Mouse (Mus musculus): ENCODE data around the gene Cdc20.

Cdc20 gene

DNA sequence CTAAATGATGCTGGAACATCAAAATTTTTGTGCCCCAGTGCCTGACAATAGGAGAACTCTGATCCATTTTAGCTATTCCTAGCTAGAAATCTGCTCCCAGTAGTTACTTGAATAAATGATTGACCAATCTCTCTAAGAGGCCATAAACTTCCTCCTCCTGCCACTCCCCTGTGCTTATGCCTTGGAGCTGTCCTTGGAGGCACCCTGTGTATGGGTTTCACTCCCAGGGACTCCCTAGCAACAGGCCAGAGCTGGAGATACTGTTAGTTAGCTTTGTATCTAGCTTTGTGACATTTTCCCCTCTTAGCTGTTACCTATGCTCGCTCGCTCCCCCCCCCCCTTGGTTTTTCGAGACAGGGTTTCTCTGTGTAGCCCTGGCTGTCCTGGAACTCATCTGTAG, 15.8 kb downstream of the Cdc20 start:
- intact Hi-C loops (cut with DNase I), result no loop called here

DNA sequence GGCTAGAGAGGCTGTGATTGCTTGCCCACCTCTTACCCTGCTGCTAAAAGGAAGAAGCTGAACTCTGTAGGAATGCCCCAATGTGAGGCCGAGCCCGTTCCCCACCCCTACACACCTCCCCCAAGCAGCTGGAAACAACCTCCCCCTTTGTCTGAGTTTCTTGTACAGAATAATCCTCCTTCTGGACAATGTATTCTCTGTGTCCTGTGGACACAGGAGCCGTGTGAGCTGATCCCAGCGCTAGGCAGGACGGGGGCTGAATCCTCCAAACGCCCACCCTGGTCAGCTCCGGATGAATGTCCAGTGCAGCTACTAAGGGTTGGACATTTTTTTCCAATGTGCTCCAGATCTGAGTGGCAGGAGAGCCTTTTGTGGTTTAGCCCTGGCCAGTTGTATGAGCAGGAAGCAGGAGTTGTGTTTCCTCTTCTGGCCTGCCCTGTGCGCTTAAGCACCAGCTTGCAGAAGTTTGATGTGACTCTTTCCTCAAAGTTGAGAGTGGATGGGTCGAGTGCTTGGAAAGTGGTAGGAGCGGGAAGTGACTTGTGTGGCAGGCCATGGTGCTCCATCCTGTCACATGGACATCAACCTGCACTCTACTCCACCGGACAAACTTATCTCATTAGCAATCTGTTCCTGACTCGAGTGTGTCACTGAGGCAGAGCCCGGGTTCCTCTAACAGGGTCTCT, 19.9 kb downstream of the Cdc20 start:
- intact Hi-C loops (cut with DNase I), result no loop called here

GRCm38 (mm10) chr4:118416329-118416728, 20.8 kb downstream of the Cdc20 start:
- intact Hi-C loops (cut with DNase I), result no loop called here

DNA sequence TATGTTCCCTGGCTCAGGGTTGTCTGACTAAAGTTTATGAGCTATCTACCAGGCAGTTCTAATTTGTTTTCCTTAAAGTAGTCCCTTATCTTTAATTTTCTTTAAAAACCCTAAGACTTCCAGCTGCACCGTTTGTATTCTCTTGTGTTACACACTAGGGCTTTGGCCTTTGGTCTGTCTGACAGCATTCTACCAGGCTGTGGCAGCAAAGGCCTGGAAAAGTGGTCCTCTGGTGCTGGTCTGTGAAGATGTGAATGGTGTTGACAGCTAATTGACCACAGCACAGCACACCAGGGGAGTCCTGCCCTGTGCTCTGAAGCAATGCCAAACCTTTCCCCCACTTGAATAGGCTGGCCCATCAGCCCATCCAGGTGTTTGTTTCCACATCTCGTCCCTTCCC, 21.4 kb downstream of the Cdc20 start:
- intact Hi-C loops (cut with DNase I), result no loop called here

DNA sequence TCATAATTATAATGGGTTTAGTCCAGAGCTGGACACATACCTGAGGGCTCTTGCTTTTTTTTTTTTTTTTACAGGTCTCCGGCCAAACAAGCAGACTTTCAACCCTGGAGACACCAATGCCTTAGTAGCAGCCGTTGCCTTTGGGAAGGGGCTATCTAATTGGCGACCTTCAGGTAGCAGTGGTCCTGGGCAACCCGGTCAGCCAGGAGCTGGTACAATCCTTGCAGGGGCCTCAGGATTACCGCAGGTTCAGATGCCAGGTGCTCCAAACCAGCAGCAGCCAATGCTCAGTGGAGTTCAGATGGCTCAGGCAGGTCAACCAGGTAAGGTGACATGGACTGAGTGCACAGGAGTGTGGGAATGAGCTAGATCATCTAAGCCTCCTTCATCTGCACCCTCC, 23.6 kb downstream of the Cdc20 start:
- intact Hi-C loops (cut with DNase I), result no loop called here

- intact Hi-C loops (cut with DNase I), result loop anchor here (2.0 kb wide), 1 partner anchor 16 kb away; no protein-coding TSS in a partner anchor
Observed at GRCm38 (mm10) chr4:118410871-118411270, 26.3 kb downstream of the Cdc20 start.

DNA sequence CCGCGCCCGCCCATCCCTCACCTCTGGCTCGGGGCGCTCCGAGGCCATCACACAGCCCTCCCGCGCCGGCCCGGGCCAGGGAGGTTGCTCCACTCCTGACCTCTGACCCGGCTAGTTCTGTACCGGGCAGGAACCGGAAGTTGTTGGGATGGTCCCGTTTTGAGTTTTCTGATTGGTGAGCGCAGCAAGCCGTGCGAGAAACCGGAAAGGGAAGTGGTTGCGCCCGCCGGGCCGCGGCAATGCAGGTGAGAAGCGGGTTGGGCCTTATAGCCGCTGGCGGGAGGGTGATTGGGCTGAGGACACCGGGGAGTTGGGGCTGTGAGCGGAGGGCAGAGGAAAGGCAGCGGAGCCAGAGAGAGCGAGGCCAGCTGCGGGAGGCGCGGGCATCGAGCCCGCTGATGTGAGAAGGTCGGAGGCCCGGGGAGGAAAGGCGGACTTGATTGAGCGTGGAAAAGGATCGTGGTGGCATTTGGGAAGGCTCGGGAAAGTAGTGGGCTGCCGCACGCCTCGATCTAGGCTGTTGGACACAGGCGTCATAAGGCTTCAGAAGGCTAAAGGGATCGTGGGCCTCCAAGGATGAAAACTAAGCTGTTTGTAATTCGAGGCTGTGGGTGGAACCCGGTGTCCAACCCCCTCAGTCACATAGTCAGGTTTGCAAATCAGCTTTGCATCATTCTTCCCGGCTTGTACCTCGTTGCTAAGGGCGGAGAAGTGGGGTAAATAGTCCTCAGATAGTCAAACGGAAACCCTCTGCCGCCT, 27.8 kb downstream of the Cdc20 start, which contains the start of the genes Szt2 and Med8:
Gene Szt2 (minus strand): TSS at position 132 of the 759 bp plus-strand sequence.
Gene Med8 (plus strand): TSS at position 196 of the 759 bp plus-strand sequence.
- intact Hi-C loops (cut with DNase I), result no loop called here

- intact Hi-C loops (cut with DNase I), result no loop called here
Observed at GRCm38 (mm10) chr4:118402701-118403100, 34.5 kb downstream of the Cdc20 start.

DNA sequence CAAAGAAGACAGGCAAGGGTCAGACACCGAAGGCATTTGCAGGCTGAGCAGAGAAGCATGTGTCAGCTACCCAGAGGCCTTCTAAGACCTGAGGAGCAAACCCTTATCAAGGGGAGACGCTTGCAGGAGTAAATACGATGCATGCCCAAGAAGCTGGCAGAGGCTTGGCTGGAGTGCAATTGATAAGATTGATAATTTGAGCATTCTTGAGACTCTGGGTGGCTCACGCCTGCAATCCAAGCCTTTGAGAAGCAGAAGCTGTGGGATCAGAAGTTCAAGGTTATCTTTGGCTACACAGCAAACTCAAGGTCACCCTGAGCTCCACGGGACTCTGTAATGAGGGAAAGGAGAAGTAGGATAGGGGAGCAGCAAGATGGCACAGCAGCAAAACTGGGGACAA, 35.2 kb downstream of the Cdc20 start:
- intact Hi-C loops (cut with DNase I), result no loop called here

DNA sequence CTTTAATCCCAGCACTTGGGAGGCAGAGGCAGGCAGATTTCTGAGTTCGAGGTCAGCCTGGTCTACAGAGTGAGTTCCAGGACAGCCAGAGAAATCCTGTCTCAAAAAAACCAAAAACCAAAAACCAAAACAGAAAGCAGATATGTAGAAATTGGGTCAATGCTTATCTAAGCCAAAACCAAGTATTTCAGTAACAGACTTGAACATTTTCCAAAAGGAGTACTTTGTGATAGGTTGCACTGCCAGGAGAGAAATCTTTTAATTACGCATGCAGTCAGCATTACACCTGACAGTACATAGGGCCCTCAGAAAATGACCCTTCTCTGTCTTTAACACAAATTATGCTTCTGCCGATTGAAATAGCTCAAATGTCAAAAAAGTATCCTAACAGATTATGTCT, 35.7 kb downstream of the Cdc20 start:
- intact Hi-C loops (cut with DNase I), result no loop called here

GRCm38 (mm10) chr4:118398400-118398799, 38.8 kb downstream of the Cdc20 start:
- intact Hi-C loops (cut with DNase I), result no loop called here

DNA sequence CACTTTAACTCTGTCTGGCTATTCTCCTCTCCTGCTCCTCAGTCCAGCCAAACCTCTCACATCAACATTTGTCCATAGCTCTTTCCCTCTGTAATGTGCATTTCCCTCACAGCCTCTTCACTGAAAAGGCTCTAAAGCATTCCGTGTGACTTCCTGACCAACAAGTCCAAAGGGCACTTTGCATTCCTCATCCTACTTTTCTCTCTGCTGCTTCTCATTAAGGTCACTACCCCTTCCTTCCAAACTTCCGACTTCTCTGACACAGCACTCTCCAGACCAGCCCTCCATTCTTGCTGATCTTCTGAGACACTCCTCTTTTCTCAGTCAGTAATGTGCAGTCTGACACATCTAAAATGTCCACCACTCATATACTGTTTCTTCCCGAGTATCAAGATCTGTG, 40.7 kb downstream of the Cdc20 start:
- intact Hi-C loops (cut with DNase I), result no loop called here

GRCm38 (mm10) chr4:118395289-118395688, 41.9 kb downstream of the Cdc20 start:
- intact Hi-C loops (cut with DNase I), result no loop called here

- intact Hi-C loops (cut with DNase I), result no loop called here
Observed at GRCm38 (mm10) chr4:118394505-118394904, 42.6 kb downstream of the Cdc20 start.

DNA sequence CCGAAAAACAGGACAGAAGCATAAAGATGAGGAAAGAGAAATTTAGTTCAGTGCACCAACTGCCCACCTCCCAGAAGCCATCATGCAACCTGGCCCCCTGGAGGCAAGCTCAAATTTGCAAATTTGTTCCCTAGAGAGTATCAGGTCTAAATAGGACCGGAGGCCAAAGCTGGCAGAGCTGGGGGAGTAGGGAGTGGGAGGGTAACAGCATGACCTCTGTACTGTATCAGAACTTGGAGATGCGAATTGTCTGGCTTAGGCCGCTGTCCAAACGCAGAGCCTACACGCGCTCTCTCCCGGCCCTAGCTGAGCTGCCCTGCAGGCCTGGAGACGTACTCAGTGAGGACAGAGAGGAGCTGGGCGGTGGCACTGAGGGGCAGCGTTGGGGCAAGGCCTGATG, 47.0 kb downstream of the Cdc20 start:
- intact Hi-C loops (cut with DNase I), result no loop called here

DNA sequence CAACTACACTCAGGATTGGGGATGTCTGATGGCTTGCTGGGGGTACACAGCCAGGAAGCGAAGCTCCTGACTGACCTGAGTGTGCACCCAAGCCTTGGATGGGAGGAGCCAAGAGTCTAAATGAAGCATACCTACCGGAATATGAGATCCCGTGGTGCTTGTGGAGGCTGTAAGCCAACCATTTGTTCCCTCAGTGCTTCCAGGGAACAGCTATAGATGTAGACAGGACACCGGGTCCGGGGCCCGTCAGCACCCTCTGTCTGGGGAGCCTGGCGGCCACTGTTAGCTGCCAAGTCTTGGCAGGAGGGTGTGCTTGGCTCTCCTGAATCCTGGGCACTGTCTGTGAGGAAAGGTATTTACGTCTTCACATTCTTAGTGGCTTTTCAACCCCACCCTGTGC, 49.8 kb downstream of the Cdc20 start:
- intact Hi-C loops (cut with DNase I), result no loop called here

DNA sequence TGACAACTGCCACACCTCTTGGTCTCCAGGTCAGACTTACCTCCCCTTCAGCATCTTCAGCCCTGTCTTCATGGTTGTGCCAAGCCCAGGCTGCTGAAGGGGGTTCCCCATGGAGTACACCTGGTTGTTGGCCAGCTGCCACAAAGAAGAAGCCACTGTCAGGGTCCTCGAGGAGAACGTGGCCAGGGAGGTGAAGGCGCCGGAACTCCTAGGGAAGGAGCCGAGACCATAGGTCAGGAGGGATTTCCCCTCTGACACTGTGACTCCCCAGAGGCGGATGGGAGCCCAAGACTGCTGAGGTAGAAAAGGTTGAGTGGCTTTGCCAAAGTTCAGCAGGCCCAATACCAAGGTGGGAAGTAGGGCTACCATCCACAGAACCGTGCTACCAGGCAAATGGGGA, 53.9 kb downstream of the Cdc20 start:
- intact Hi-C loops (cut with DNase I), result no loop called here
